Mouse (Mus musculus) c-Kit-positive CD71-negative TER-119-negative erythroid progenitor cells, embryonic 14.5 days (primary cell): ENCODE data around the gene E130208F15Rik.

Experiments used
- DNase-seq: peaks from one replicate; pipeline ENCODE4 v3.0.0-alpha.2; 2013; ENCODE audit warnings: low read depth

E130208F15Rik gene

GRCm38 (mm10) chr7:30335688-30336087 lies 14.1 kb downstream of the E130208F15Rik start:
- no peak for DNase-seq

DNA sequence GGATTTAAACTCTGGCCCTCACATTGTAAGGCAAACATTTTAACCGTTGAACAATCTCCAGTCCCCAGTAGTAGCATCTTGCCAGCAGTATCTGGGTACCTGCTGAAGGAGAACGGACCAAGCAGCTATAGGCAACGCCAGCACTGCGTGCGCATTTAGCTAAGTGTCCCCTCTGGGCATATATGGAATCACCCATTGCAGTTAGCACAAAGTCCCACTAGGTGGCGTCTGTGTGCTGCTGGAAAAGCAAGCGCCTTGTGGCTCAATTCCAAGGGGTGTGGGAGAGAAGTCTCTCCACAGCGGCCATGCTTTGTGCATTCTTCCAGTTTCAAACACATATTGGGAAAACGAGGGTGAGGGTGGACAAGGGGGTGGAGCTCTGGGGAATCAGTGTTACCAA lies 14.8 kb downstream of the E130208F15Rik start:
- DNase-seq: peak; percentile 78

GRCm38 (mm10) chr7:30339432-30340109 lies 18.0 kb downstream of the E130208F15Rik start:
- no peak for DNase-seq

DNA sequence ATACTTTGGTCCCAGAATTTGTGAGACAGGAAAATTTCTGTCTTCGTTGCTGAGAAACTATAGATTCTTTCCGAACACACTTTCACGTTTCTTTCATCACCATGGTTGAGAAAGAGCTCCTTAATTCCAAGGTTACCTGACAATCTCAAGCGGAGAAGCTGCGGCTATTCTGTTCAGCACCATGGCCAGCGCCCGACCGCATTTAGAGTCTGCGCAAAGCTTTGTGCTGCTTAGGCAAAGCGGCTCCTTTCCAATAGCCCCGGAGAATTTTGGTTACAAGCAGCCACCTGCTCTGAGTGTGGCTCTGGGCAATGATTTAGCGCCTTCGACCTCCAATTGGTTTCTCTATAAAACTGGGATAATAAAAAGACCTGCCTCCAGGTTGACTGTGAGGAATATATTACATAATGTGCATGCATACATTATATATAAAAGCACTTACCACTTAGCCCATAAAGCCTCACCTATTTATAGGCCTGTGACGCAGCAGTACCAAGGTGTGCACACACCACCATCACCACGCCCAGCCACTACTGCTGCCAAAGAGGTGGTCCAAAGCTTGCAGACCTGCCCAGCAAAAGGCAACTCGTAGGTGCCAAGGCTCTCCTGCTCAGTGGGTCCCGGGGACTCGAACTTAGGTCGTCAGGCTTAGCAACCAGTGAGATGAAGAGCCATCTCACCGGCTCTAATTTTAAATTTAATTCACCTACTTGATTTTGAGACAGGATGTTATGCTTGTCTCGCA lies 25.3 kb downstream of the E130208F15Rik start:
- peak; percentile 77 for DNase-seq

DNA sequence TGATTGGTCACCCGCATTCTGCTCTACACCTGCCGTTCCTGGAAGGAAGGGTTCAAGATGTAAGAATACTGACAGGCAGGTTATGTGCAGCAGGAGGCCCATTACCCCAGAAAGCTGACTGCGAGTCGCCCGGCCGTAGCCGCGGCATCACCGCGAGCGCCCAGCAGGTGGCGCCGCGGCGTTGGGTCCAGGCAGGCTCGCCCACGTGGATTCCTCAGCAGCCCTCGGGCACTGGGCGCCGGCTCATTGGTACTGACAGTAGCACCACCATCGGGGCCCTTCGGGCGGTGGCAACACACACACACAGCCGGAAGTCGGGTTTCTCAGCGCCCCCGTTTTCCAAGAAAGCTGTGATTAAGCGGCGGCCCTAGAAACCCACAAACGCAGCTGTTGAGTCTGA lies 26.3 kb downstream of the E130208F15Rik start:
- peak; percentile 64 for DNase-seq

DNA sequence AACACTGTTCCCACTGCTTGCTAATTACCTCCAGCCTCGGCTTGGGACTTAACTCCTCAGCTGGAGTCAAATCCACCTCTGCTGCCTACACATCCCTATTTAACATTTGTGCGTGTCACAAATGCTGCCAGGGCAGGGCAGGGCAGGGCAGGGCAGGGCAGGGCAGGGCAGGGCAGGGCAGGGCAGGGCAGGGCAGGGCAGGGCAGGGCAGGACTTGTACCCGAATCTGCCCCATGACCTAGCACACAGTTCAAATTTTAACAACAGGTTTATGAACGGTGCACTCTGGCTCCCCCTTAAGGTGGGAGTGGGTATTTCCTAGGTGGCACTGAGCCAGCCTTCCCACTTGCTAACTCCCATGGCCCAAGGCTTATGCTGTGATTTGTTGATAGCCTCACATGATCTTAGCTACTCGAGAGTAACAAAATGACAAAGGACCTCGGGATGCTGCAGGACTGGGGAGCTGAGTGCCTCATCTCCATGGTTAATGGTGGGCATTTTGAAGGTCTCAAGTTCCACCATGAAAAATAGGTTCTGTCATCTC lies 31.8 kb downstream of the E130208F15Rik start:
- peak; percentile 49 for DNase-seq

- DNase-seq: no peak
Observed at GRCm38 (mm10) chr7:30354059-30354458, 32.5 kb downstream of the E130208F15Rik start.

DNA sequence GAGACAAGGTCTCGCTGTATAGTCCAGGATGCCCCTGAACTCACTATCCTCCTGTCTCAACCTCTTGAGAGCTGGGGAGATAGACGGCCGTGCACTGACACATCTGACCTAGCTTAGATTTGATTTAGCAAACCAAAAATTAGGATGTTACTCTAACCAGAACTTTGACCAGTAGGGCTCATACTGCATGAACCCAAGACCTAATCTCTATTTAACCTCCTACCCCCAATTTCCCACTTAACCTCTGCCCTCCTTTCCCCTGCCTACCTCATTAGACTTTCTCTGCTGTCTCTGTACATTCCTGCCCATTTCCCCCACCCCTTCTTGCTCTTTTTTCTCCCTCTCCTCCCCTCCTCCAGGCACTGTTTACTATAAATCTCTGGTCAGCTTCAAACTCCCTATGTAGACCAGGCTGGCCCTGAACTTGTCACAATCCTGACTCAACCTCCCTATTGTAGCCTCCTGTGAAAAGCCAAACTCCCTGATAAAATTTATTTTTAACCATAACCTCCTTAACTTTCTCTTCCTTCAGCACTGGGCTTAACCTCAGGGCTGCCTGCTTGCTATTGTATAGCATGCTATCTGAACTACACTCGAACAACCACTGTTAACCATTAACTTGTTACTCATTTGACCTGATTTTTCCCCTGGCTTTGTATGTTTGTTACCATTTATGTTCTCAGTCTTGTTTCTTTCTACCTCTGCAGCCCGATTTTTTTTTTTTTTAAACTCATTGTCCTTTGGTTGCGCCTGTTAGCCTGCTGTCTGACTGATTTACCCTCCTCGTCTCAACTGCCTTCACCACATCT lies 37.0 kb downstream of the E130208F15Rik start:
- no peak for DNase-seq

DNA sequence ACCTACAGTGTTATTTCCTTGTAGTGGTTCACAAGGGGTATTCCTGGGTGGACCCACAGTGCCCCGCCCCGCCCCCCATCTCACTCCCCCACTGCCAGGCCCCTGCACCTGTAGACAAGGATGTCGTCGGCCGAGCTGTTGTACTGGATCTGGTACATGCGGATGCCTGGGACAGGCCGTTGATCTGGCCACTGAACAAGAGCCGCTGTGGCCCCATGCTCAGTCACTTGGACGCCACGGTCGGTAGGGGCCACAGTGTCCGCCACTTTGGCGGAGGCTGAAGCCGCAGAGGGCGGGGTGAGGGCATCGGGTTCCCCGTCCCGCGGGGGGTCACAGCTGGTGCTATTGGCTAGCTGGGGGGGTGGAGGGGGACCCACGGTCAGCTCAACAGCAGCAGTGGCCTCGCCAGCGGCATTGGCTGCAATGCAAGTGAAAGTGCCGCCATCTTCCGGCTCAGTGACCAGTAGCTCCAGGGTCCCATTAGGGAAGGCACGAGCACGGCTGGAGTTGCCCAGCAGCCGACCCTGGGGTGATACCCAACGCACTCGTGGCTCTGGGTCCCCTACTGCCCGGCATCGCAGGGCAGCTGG lies 37.8 kb downstream of the E130208F15Rik start:
- no peak for DNase-seq

DNA sequence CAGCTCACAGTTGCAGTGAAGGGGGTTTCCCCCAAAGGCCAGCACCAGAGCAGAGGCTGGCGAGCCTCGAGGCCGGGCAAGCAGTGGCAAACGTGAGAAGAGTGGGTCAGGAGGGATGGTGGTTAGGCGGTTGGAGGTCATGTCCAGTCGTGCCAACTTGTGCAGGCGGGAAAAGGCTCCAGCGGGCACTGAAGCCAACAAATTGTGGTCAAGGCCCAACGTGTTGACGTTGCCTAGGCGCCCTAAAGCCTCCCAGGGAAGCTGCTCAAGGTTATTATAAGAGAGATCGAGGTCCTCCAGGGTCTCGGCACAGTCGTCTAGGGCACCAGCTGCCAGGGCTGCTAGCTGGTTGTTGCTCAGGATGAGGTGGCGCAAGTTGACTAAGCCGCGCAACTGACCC lies 38.5 kb downstream of the E130208F15Rik start:
- DNase-seq: no peak

DNA sequence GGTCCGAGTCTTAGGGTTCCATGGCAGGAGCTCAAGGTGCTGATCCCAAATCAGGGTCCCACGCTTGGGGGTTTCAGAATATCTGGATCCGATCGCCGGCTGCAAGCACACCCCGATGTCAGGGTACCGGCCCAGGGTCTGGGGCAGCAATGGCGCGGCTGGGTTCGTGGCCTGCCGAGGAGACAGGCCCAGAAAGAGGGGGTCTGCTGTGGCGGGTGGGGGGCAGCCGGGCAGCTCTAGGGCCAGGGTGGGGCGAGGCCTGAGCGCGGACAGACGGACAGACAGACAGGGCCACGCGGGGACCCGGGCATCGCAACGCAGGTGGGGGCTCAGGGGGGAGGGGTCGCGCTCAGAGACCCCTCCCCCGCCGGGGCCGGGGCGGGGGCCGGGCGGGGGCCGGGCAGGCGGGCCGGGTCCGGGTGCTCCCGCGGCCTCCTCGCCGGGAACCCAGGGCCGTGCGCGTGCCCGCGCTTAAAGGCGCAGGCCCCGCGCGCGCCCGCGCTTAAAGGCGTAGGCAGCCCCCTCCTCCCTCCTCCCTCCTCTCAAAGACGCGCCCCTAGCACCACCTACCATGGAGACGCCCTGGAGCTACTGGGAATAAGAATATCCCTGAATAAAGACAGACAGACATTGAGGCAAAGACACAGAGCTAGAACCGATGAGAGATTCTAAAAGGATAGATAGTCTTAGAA lies 41.3 kb downstream of the E130208F15Rik start, which contains the start of gene Lrfn3:
Lrfn3 (minus strand) TSS at position 121 of the 692 bp plus-strand sequence.
- no peak for DNase-seq

- no peak for DNase-seq
Observed at GRCm38 (mm10) chr7:30363344-30363738, 41.8 kb downstream of the E130208F15Rik start.

- DNase-seq: no peak
Observed at GRCm38 (mm10) chr7:30367466-30367865, 45.9 kb downstream of the E130208F15Rik start.
